Mouse (Mus musculus): ENCODE measurements at regions not wholly inside any gene's neighbourhood (a gene's known extent, or its start where the extent isn't known, plus 50 kb on each side); places are given as distances from the start of the nearest gene placed in this dataset.

DNA sequence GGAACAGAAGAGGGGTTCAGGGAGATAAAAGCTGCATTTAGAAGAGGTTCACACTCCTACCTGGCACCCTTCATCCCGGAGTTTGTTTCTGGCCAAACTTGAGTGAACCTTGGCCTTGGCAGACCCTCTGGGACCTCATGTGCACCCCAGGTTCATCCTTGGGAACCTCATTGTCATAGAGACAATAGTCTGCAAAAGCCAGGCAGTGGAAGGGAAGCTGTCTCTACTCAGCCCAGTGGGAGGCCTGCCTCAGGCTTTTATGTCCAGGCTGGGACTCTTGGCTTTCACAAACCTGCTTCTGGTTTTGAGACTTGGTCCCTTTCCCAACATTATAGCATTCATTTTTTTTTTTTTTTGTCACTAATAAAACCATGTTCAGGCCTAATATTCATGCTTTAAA is 80.3 kb upstream of the Ctbp2 start:
- Histone ChIP-seq H3K36me3 (ENCODE audit: control insufficient read depth, insufficient read depth, low read length, poor library complexity, severe bottlenecking) (no peaks in the 10 kb centered on the region), H3K9me3 (replicated peaks; ENCODE audit: control insufficient read depth, insufficient read depth, low read length, poor library complexity, severe bottlenecking) (no peaks in the 10 kb centered on the region), H3K9ac (ENCODE audit: low read depth, poor library complexity, severe bottlenecking) (no peak overlapping the region), H3K4me1 (ENCODE audit: control insufficient read depth, insufficient read depth, low read length) (peaks cover 8% of the 10 kb centered on the region), H3K4me3 (ENCODE audit: low read depth, low read length) (no peak overlapping the region), H3K27ac (ENCODE audit: insufficient read depth, low read length) (no peak overlapping the region), H3K27me3 (ENCODE audit: control insufficient read depth, insufficient read depth, low read length, poor library complexity, severe bottlenecking) (no peaks in the 10 kb centered on the region)
- no peak for TF ChIP-seq POLR2A (IDR thresholded peaks at IDR 0.05; ENCODE audit: insufficient read depth, low read length)
- TF ChIP-seq CTCF (IDR thresholded peaks at IDR 0.05; ENCODE audit: low read depth, low read length), result no peak
- peak; percentile 79 for TF ChIP-seq EP300 (IDR thresholded peaks at IDR 0.05; ENCODE audit: insufficient read depth, low read depth, low read length)

DNA sequence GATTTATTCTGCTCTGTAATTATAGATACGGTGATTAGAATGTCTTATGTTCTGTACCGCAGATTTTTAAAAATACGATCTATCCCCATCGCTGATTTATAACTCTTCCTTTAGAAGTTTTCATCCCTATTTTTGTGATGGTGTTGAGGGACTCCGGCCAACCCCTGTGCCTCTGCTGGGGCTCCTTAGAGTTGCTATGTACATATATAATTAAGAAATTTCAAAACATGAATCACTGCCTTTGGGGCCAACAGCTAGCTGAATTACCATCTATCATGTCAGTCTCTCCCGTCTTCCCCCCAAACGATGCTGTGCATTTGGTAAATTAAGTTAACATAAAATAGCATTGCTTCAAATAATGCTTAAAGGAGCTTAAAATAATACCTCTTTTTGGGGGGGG is 79.8 kb upstream of the Ctbp2 start:
- Histone ChIP-seq H3K27me3 (ENCODE audit: control insufficient read depth, insufficient read depth, low read length, poor library complexity, severe bottlenecking) (no peaks in the 10 kb centered on the region), H3K4me1 (ENCODE audit: control insufficient read depth, insufficient read depth, low read length) (peaks cover 8% of the 10 kb centered on the region), H3K27ac (ENCODE audit: insufficient read depth, low read length) (no peak overlapping the region), H3K9ac (ENCODE audit: low read depth, poor library complexity, severe bottlenecking) (no peak overlapping the region), H3K9me3 (replicated peaks; ENCODE audit: control insufficient read depth, insufficient read depth, low read length, poor library complexity, severe bottlenecking) (no peaks in the 10 kb centered on the region), H3K4me3 (ENCODE audit: low read depth, low read length) (no peak overlapping the region), H3K36me3 (ENCODE audit: control insufficient read depth, insufficient read depth, low read length, poor library complexity, severe bottlenecking) (no peaks in the 10 kb centered on the region)
- no peak for TF ChIP-seq CTCF (IDR thresholded peaks at IDR 0.05; ENCODE audit: low read depth, low read length)
- no peak for TF ChIP-seq POLR2A (IDR thresholded peaks at IDR 0.05; ENCODE audit: insufficient read depth, low read length)
- TF ChIP-seq EP300 (IDR thresholded peaks at IDR 0.05; ENCODE audit: insufficient read depth, low read depth, low read length), result no peak

DNA sequence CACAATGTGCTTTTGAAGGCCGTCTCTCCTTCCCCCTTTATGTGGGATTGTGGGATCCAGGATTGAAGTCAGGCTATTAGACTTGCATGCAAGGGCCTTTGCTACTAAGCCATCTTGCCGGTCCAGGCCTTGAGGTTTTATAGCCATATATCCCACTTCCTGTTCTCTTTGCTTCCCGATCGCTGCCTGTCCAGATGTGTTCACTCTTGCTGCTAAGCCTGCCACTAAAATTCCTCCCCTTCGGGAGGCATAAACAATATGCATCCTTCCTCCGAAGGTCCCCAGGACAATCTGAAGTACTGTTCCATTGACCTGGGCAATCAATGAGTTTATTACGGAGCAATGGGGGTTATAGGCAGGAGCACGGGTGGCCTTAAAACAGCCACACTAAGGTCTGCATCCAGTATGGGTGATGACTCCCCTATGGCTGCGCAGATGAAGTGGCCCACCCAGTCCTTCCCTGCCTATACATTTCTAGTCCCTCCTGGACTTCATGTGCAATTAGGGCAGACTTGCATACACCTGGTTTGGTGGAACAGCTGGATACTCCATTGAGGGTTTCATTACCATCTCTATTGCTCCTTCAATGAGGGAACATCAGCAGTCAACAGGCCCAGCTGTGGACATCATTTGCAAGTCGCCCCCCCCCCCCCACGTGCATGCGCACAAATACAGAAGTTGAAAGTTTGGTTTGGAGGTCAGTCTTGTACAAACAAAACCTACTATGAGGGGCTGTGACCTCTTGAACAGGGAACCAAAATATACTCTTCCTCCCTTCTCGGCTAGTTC is 78.1 kb upstream of the Ctbp2 start:
- TF ChIP-seq CTCF (IDR thresholded peaks at IDR 0.05; ENCODE audit: low read depth, low read length) (no peak), POLR2A (IDR thresholded peaks at IDR 0.05; ENCODE audit: insufficient read depth, low read length) (no peak), EP300 (IDR thresholded peaks at IDR 0.05; ENCODE audit: insufficient read depth, low read depth, low read length) (peak; percentile 92)
- Histone ChIP-seq H3K27me3 (ENCODE audit: control insufficient read depth, insufficient read depth, low read length, poor library complexity, severe bottlenecking) (no peaks in the 10 kb centered on the region), H3K4me1 (ENCODE audit: control insufficient read depth, insufficient read depth, low read length) (peaks cover 8% of the 10 kb centered on the region), H3K9ac (ENCODE audit: low read depth, poor library complexity, severe bottlenecking) (no peak overlapping the region), H3K9me3 (replicated peaks; ENCODE audit: control insufficient read depth, insufficient read depth, low read length, poor library complexity, severe bottlenecking) (no peaks in the 10 kb centered on the region), H3K36me3 (ENCODE audit: control insufficient read depth, insufficient read depth, low read length, poor library complexity, severe bottlenecking) (no peaks in the 10 kb centered on the region), H3K4me3 (ENCODE audit: low read depth, low read length) (no peak overlapping the region), H3K27ac (ENCODE audit: insufficient read depth, low read length) (no peak overlapping the region)

DNA sequence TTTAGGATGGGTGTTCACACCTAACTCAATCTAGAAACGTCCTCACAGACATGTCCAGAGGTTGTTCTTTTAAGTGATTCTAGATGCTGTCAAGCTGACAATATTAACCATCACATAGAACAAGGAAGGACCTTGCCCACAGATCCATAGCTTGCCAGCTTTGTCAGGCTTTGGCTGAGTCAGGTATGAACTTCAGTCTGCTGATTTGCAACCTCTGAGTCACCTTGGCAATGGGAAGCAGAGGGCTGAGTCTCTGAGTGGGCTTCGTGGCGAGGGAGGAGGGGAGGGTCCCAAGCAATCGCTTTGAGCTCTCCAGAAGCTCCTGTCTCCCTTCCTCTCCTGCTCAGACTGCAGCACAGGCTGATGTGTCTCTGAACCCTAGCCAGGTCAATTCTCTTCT is 74.9 kb upstream of the Ctbp2 start:
- Histone ChIP-seq H3K9me3 (replicated peaks; ENCODE audit: control insufficient read depth, insufficient read depth, low read length, poor library complexity, severe bottlenecking) (no peaks in the 10 kb centered on the region), H3K36me3 (ENCODE audit: control insufficient read depth, insufficient read depth, low read length, poor library complexity, severe bottlenecking) (no peaks in the 10 kb centered on the region), H3K4me1 (ENCODE audit: control insufficient read depth, insufficient read depth, low read length) (peaks cover 2% of the 10 kb centered on the region), H3K4me3 (ENCODE audit: low read depth, low read length) (no peak overlapping the region), H3K27me3 (ENCODE audit: control insufficient read depth, insufficient read depth, low read length, poor library complexity, severe bottlenecking) (no peaks in the 10 kb centered on the region), H3K27ac (ENCODE audit: insufficient read depth, low read length) (no peak overlapping the region), H3K9ac (ENCODE audit: low read depth, poor library complexity, severe bottlenecking) (no peak overlapping the region)
- TF ChIP-seq EP300 (IDR thresholded peaks at IDR 0.05; ENCODE audit: insufficient read depth, low read depth, low read length), result no peak
- no peak for TF ChIP-seq POLR2A (IDR thresholded peaks at IDR 0.05; ENCODE audit: insufficient read depth, low read length)
- no peak for TF ChIP-seq CTCF (IDR thresholded peaks at IDR 0.05; ENCODE audit: low read depth, low read length)

DNA sequence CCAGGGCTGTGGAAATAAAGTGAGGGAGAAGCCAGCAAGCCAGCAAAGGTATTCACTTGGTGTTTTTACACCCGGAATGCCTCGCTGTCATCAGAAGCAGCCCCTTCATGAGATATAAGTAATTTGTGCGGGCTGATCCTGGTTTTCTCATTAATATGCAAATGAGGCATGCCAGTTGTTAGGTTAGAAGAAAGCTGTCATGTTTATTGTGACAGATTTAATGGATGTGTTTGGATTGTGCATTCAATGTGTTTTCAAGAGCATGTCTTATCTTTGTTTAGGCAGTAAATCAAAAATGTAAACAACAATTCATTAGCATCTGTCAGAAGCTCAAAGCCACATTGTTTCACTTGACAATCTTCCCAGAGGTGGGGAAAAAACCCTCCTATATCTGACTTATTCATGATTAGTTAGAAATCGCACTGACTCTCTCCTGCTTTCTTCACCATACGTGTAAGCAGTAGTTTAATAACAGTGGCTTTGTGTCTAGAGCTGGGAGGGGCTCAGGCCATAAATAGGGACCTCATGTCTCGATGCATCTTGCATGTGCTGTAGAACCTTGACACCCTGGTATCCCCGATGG is 65.8 kb upstream of the Ctbp2 start:
- H3K9me3 ChIP-seq (replicated peaks; ENCODE audit: control insufficient read depth, insufficient read depth, low read length, poor library complexity, severe bottlenecking), result no peaks in the 10 kb centered on the region
- no peak for TF ChIP-seq CTCF (IDR thresholded peaks at IDR 0.05; ENCODE audit: low read depth, low read length)
- no peak overlapping the region for H3K4me3 ChIP-seq (ENCODE audit: low read depth, low read length)
- H3K9ac ChIP-seq (ENCODE audit: low read depth, poor library complexity, severe bottlenecking), result no peak overlapping the region
- H3K36me3 ChIP-seq (ENCODE audit: control insufficient read depth, insufficient read depth, low read length, poor library complexity, severe bottlenecking), result no peaks in the 10 kb centered on the region
- H3K4me1 ChIP-seq (ENCODE audit: control insufficient read depth, insufficient read depth, low read length), result no peaks in the 10 kb centered on the region
- H3K27ac ChIP-seq (ENCODE audit: insufficient read depth, low read length), result no peak overlapping the region
- H3K27me3 ChIP-seq (ENCODE audit: control insufficient read depth, insufficient read depth, low read length, poor library complexity, severe bottlenecking), result no peaks in the 10 kb centered on the region

DNA sequence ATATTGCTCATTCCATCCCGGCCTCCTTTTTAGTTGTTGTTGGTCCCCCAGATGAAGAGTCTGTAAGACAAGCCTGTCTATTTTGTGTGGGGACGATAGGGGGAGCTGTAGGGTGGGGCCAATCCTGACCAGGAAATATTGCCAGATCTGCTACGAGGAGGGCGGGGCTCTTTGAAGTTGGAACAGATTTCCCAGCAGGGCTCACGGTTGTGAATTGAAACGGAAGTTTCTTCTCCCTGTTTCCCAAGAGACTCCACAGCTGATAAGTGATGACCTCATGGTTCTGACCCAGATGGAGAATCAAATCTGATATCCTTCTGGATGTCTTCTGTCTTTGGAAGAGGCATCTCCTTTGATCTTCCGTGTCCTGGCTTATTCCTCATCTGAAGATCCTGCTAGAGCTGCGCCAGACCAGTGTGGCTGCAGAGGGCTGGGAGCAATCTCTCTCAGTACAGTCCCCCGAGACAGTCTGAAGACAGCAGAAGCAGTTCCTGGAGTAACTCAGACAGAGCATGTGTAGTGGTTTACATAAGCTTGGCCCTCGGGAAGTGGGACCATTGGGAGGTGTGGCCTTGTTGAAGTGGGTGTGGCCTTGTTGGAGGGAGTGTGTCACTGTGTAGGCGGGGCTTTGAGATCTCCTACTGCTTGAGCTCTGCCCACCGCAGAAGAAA is 61.9 kb upstream of the Ctbp2 start:
- Histone ChIP-seq H3K27ac (ENCODE audit: insufficient read depth, low read length) (no peak overlapping the region), H3K4me3 (ENCODE audit: low read depth, low read length) (peak overlapping the region; percentile 26), H3K4me1 (ENCODE audit: control insufficient read depth, insufficient read depth, low read length) (no peaks in the 10 kb centered on the region), H3K9me3 (replicated peaks; ENCODE audit: control insufficient read depth, insufficient read depth, low read length, poor library complexity, severe bottlenecking) (no peaks in the 10 kb centered on the region), H3K27me3 (ENCODE audit: control insufficient read depth, insufficient read depth, low read length, poor library complexity, severe bottlenecking) (no peaks in the 10 kb centered on the region), H3K9ac (ENCODE audit: low read depth, poor library complexity, severe bottlenecking) (no peak overlapping the region), H3K36me3 (ENCODE audit: control insufficient read depth, insufficient read depth, low read length, poor library complexity, severe bottlenecking) (no peaks in the 10 kb centered on the region)
- TF ChIP-seq EP300 (IDR thresholded peaks at IDR 0.05; ENCODE audit: insufficient read depth, low read depth, low read length) (no peak), CTCF (IDR thresholded peaks at IDR 0.05; ENCODE audit: low read depth, low read length) (peak; percentile 51), POLR2A (IDR thresholded peaks at IDR 0.05; ENCODE audit: insufficient read depth, low read length) (no peak)
